Mouse (Mus musculus) splenic B cell, adult 2 months (primary cell): ENCODE measurements around the gene Fxr2.
"Not testable (repeated sequence)": the region's sequence is repeated elsewhere in the genome, so short reads cannot be mapped to it uniquely, and the experiment has no call there.

ENCODE experiments used
- DNase-seq: peaks from one replicate; pipeline ENCODE4 v3.0.0-alpha.2; 2011; ENCODE audit warnings: low read depth, low spot score
- H3K27me3 ChIP-seq: 2 replicates; pipeline ENCODE4 v1.6.1; 2012; ENCODE audit warnings: mild to moderate bottlenecking, low read length, moderate library complexity, mixed read lengths; ENCODE audit not compliant: control insufficient read depth, poor library complexity, insufficient read depth, severe bottlenecking
- H3K36me3 ChIP-seq: 2 replicates; pipeline ENCODE4 v1.6.1; 2012; ENCODE audit warnings: mild to moderate bottlenecking, low read length, moderate library complexity, mixed read lengths; ENCODE audit not compliant: control insufficient read depth, poor library complexity, insufficient read depth, severe bottlenecking

Fxr2 gene

GRCm38 (mm10) chr11:69695046-69695360 lies 62.2 kb downstream of the Fxr2 start:
- no peak for DNase-seq
- Histone ChIP-seq H3K36me3 (no peaks in the 10 kb centered on the region), H3K27me3 (no peaks in the 10 kb centered on the region)

DNA sequence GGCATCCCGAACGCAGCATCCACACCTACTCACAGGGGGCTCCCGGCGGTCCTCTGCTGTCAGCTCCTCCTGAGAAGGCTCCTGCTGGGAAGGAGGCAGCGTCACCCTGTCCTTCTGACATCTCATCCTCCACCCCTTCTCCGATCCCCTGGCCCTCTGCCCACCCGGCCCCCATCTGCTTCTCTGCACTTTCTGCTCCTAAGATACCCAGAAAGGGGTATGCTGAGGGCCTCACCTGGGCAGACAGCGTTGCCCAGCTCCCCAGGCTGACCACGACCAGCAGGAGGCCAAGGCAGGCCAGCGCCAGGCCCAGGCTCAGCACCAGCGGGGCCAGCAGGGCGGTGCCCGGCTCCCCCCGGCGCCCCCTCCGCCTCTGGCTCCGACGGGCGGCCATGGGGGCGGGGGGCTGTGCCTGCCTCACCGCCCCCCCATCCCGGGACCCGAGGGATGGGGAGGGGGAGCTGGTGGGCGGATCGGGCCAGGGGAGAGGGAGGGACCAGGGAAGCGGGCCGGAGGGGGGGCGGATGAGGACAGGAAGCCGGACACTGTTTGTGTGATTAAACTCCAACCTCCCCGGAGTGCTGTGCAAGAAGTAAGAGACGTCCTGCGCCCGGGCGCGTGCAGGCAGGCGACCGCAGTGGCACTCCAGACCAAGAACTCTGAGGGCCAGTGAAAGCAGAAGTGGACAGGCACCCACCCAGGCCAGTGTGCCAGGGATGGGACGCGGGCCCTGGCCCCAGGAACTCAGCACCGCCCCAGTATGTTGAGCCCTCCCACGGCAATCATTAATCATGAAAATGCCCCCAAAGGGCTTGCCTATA lies 62.8 kb downstream of the Fxr2 start, which contains the start of the genes Tnfsf12 and Tnfsfm13:
Tnfsf12 (minus strand) TSS at position 489 of the 821 bp plus-strand sequence.
Tnfsfm13 (minus strand) TSS at position 738 of the 821 bp plus-strand sequence.
- DNase-seq: no peak
- no peaks in the 10 kb centered on the region for H3K36me3 ChIP-seq
- H3K27me3 ChIP-seq: no peaks in the 10 kb centered on the region

GRCm38 (mm10) chr11:69697396-69697795 lies 64.6 kb downstream of the Fxr2 start:
- H3K27me3 ChIP-seq: no peaks in the 10 kb centered on the region
- no peaks in the 10 kb centered on the region for H3K36me3 ChIP-seq
- no peak for DNase-seq

DNA sequence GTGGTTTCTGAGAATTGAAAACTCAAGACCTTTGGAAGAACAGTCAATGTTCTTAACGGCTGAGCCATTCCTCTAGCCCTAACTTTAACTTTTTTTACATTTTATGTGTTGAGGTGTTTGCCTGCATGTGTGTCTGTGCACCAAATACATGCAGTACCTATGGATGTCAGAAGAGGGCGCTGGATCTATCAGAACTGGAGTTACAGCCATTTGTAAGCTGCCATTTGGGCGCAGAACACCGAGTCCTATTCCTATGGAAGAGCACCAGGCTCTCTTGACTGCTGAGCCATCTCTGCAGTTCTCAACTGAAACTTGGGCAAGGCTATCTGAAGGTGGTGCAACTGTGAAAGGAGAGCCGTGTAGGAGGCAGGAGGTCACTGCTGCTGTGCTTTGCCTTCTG lies 65.8 kb downstream of the Fxr2 start:
- no peaks in the 10 kb centered on the region for H3K27me3 ChIP-seq
- no peak for DNase-seq

DNA sequence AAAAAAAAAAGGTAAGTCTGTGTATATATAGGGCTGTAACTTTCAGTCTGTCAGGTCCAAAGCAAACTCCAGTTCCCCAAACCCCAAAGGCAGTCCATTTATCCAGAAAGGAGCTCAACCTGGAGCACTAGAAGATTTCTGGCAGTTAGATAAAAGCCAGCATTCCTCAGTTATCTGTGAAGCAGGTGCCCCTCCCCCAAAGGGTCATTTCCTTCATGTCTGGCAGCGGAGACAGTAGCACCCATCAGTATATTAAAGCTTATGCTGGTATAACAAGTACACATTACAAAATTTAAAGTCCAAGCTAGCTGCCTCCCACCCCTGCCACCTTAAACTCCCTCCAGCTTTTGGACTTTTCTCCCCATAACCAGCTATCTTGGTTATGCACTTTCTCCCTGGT lies 66.8 kb downstream of the Fxr2 start:
- Histone ChIP-seq H3K27me3 (no peaks in the 10 kb centered on the region), H3K36me3 (no peaks in the 10 kb centered on the region)
- no peak for DNase-seq

More for the DNA sequence above, 65.8 kb downstream of the Fxr2 start:
- no peaks in the 10 kb centered on the region for H3K36me3 ChIP-seq

DNA sequence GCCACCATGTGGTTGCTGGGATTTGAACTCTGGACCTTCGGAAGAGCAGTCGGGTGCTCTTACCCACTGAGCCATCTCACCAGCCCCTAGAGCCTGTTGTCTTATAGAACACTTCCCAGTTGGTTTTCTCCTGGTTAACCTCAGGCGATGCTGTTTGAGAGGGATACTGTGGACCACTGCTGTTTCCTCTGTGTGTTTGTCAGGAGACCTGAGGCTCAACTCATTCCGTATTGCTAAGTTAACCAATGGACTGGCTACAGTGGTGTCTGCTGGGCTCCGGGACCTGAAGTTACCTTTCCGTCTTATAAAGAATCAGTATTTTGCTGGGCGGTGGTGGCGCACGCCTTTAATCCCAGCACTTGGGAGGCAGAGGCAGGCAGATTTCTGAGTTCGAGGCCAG lies 70.1 kb downstream of the Fxr2 start:
- H3K27me3 ChIP-seq, DNase-seq, H3K36me3 ChIP-seq: not testable (repeated sequence)
